Mouse (Mus musculus) regulatory T cell (primary cell): Measurements from ENCODE around the gene Sort1.

Source experiments
- in situ Hi-C: fragments of 300-600 bp; cut with MboI, MseI; formaldehyde crosslinking; loops from one replicate; pipeline ENCODE4 v1.15.1; 2025; ENCODE audit warnings: high pct_unique_total_duplicates

The Sort1 gene

DNA sequence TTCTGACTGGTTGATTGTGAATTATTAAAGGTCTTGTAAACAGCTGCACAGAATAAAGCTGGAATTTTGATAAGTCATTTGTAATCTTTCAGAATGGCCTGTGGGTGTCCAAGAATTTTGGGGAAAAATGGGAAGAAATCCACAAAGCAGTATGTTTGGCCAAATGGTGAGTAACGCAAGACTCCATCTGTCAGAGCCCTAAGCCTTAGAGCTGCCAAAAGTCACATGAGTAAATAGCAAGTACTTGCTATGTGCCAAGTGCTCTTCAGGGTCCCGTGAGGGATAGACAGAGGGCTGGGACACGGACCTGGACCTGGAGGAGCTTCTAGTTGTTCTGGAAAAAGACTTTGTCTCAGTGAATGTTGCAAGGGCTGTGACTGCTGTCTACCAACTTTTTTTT lies 44.0 kb downstream of the Sort1 start:
- in situ Hi-C loops, result no loop called here

DNA sequence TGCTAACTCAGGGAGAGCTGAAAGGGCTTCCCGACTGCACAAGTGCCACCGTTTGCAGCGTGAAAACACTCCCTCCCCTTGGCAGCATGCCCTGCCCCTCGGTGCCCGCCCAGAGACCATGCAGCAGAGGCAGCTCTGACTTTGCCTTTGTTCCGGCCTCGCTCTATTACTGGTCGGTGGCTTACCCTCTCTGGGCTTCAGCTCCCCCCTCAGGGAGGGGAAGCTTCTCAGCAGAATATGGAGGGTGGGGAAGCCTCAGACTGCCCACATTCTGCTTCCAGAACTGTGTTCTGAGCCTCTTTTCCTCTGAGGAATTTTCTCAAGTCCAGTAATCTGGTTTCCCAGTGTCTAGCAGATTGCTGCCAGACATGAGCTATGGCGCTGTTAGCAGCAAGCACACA lies 44.6 kb downstream of the Sort1 start:
- in situ Hi-C loops, result no loop called here

DNA sequence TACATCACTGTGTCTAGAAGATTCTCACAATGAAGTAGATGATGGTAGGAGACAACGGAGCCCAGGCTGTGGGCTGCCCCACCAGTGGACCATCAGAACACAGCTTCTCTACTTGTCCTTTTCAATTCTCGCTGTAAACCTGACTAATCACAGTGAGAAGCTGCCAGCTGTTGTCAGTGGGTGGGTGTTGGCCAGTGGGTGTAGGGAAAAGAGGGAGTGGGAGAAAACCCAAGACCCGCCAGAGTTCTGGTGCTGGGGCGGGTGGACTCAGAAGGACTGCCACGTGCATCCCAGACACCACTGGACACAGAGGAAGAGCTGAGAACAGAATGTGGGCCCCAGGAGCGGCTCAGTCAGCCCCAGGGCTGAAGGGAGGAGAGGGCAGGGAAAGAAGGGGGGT lies 46.9 kb downstream of the Sort1 start:
- in situ Hi-C loops, result no loop called here

- in situ Hi-C loops, result no loop called here
Measured at GRCm38 (mm10) chr3:108336878-108337277, 53.0 kb downstream of the Sort1 start.

GRCm38 (mm10) chr3:108341040-108341439 lies 57.2 kb downstream of the Sort1 start:
- in situ Hi-C loops, result no loop called here

DNA sequence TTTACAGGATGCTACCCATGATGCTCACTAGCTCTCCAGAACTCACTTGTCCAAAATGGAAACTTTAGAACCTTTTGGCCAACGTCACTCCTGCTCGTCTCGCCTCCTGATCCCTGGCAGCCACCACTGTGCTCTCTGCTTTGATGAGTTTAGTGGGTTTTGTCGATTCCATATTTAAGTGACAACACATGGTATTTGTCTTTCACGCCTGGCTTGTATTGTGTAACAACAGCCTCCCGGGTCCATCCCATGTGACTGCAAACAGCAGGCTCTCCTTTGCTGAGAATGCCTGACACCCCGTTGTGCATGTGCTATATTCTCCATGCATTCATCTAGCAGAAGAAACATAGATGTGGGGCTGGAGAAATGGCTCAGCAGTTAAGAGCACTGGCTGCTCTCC lies 58.3 kb downstream of the Sort1 start:
- in situ Hi-C loops, result no loop called here

GRCm38 (mm10) chr3:108345855-108346254 lies 62.0 kb downstream of the Sort1 start:
- in situ Hi-C loops, result no loop called here

- in situ Hi-C loops, result no loop called here
Measured at GRCm38 (mm10) chr3:108348376-108348775, 64.5 kb downstream of the Sort1 start.

GRCm38 (mm10) chr3:108355245-108355644 lies 71.4 kb downstream of the Sort1 start:
- in situ Hi-C loops, result no loop called here

DNA sequence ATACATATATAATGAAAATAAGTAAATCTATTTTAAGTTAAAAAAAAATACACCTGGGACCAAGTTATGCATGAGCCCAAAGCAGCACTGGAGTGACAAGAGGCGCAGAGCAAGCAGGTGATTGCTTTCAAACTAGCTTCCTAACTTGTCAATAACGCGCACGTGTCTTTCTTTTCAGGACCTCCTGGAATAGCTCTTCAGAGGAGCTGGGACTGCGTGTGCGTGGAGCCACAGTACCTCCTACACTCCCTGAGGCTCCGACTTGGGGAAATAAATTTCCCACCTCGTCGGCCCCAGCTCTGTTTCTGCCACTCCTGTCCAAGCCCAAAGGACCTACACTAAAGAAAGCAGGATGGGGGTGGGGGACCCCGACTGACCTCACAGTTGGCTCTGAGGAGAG lies 73.2 kb downstream of the Sort1 start:
- in situ Hi-C loops, result no loop called here

- in situ Hi-C loops, result no loop called here
Measured at GRCm38 (mm10) chr3:108358445-108358844, 74.6 kb downstream of the Sort1 start.

DNA sequence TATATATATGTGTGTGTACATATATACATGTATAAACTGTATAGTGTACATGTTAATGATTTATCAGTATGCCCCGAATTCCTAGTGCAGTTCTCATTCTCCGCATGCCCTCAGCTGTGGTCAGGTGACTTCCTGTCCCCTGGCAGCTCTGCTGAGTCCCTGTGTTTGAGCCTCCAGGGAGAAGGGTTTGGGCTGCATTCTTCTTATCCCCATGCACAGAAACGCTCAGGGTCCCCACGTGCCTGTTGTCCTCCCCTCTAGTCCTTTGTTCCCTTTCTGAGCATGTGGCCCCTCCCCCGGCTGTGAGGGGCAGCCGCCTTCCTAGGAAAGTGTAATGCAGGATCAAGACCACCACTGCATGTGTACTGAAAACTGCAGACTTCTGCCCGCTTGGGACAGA lies 77.0 kb downstream of the Sort1 start:
- in situ Hi-C loops, result loop anchor here (10.0 kb wide), 1 partner anchor 1096 kb away; no protein-coding TSS in a partner anchor

DNA sequence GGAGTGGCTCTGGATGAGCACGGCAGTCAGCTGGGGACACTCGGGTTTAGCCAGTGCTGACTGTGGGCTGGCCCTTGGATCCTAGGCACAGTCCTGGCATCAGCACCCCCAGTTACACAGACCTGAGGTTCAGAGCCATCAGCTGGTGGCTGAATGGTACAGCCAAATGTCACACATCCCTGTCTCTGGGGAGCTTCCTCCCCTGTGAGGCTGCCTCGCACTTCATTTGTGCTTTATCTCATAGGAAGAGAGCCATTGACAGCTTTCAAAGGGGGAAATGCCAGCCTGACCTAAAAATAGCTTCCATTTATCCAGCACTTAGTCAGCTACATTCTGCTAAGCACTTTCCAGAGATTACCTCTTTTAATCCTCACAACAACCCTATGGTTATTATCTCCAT lies 79.7 kb downstream of the Sort1 start:
- in situ Hi-C loops, result loop anchor here (10.0 kb wide), 1 partner anchor 1099 kb away; no protein-coding TSS in a partner anchor

DNA sequence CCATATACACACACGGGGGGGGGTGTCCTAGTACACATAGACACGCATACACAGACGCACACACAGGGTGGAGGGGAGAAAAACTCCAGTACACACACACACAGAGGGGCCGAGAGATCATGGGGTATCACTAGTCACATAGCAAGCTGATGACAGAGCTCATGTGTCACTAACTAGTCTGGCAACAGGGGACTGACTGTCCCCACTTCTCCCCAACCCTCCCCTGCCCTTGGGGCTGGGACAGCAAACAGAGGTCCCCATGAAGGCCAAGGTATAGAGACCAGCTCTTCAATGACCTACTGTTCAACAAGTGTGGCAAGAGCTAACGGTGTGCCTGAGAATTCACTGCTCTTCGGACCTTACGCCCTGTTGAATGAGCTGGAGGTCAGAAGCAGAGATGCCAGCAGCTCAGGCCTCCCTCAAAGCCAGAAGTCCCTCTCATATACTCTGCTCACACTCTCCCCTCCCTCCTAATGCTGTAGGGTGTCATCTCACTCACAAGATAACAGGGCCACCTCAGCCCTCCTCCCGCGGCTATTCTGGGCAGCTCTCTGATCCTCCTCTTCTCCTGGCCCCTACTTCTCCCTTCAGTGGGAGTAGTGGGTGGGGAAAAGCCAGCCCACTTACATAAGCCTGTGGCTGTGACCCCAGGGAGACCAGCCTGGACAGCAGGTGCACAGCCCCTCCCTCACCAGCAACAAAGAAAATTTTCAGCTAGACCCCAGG lies 80.6 kb downstream of the Sort1 start, which contains the start of gene Mybphl:
Gene Mybphl (plus strand): TSS at position 642 of the 726 bp plus-strand sequence.
- in situ Hi-C loops, result loop anchor here (10.0 kb wide), 1 partner anchor 1100 kb away; no protein-coding TSS in a partner anchor

- in situ Hi-C loops, result loop anchor here (10.0 kb wide), 1 partner anchor 1102 kb away; no protein-coding TSS in a partner anchor
Measured at GRCm38 (mm10) chr3:108367173-108367572, 83.3 kb downstream of the Sort1 start.

GRCm38 (mm10) chr3:108367828-108368227 lies 83.9 kb downstream of the Sort1 start:
- in situ Hi-C loops, result loop anchor here (10.0 kb wide), 1 partner anchor 1103 kb away; no protein-coding TSS in a partner anchor

GRCm38 (mm10) chr3:108368721-108369120 lies 84.8 kb downstream of the Sort1 start:
- in situ Hi-C loops, result loop anchor here (10.0 kb wide), 1 partner anchor 1104 kb away; no protein-coding TSS in a partner anchor

GRCm38 (mm10) chr3:108372274-108372673 lies 88.4 kb downstream of the Sort1 start:
- in situ Hi-C loops, result no loop called here

- in situ Hi-C loops, result no loop called here
Measured at GRCm38 (mm10) chr3:108372691-108373090, 88.8 kb downstream of the Sort1 start.

DNA sequence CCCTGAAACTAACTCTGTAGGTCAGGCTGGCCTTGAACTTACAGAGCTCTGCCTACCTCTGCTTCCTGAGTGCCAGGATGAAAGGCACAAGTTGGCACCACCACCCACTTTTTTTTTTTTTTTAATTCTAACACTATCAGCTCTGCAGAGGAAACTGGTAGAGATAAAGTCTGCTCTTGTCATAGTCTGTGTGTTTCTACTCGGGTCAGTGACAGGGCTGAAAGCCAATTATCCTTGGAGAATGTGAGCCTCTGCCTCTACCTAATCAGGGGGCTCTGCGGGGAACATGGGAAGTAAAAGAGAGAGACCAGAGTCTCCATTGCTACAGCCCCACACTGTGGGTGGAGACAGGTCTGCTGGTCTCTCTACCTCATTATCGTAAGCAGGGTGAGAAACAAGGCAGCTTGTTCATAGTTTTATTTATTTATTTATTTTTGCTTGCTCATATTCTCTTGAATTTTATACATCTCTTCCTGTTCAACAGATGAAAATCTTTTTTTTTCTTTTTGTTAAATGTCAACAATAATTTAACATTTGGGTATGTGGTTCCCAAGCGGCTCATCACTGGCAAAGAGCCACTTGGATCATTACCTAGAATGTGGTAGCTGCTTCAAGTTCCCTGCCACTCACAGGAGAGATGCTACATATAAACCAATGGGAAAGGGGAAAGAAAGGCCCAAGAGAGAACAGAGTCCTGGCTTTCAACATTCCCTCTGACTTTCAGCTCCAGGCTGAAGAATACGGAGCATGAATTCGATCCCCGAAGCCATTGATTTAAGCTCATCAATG lies 95.2 kb downstream of the Sort1 start:
- in situ Hi-C loops, result no loop called here

DNA sequence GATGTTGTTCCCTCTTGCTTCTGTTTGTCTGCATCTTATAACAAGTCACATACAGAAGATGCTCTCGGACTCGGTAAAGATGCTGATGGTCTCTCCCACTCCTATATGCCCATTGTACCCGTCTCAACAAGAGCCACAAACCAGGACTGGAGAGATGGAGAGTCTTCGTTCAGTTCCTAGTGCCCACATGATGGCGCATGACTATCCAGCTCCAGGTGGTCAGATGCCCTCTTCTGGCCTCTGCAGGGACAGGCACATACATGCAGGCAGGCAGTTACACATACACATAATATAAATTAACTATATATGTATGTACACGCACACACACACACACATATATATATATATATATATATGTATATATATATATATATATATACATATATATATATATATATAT lies 96.8 kb downstream of the Sort1 start:
- in situ Hi-C loops, result loop anchor here (10.0 kb wide), 1 partner anchor 216 kb away; no protein-coding TSS in a partner anchor
